Mouse (Mus musculus) midbrain, embryonic 12.5 days (tissue): ENCODE data around the gene Gja5. TPM values are rescaled to one million over a fixed set of nuclear protein-coding genes. Genes with fewer than 3 reads are reported as not detected.

ENCODE experiments used
- polyA plus RNA-seq: library from polyadenylated mRNA; unstranded; fragments of >200 nt; fragmentation: Nextera tagmentation; extraction: Ambion mirVana; gene quantifications from 2 replicates; pipeline ENCODE4 v1.2.1, GENCODE M21; 2016

The Gja5 gene
- polyA plus RNA-seq, 1 experiment from 2014 or later = 5.4 TPM

Other genes starting within 250 kb of the Gja5 start
- 0.33 and 0.40 TPM in 2 replicates for gene Ankrd35, start 234.6 kb upstream of the Gja5 start, polyA plus RNA-seq
- gene Pias3, start 208.3 kb upstream of the Gja5 start, polyA plus RNA-seq = 45.9 and 47.0 TPM in 2 replicates
- 12.6 and 13.0 TPM in 2 replicates for gene Nudt17, start 196.1 kb upstream of the Gja5 start, polyA plus RNA-seq
- gene Polr3c, start 177.1 kb upstream of the Gja5 start, polyA plus RNA-seq = 38.0 and 42.9 TPM in 2 replicates
- 89.0 and 89.6 TPM in 2 replicates for gene Rnf115, start 177.0 kb upstream of the Gja5 start, polyA plus RNA-seq
- gene Pdzk1, start 75.4 kb upstream of the Gja5 start, polyA plus RNA-seq = 0.35 TPM in 1 of 2 replicates, not detected in the other
- gene Cd160, start 75.3 kb upstream of the Gja5 start, polyA plus RNA-seq = 0.06 and 0.09 TPM in 2 replicates
- 34.0 and 41.3 TPM in 2 replicates for gene Gpr89, start 653 bp downstream of the Gja5 start, polyA plus RNA-seq
- gene Gja8, start 21.3 kb downstream of the Gja5 start, polyA plus RNA-seq = 0.03 TPM in 1 of 2 replicates, not detected in the other